Mouse (Mus musculus): Measurements from ENCODE around the gene Gjb4. TPM values are rescaled to one million over a fixed set of nuclear protein-coding genes. Genes with fewer than 3 reads are reported as not detected.

Gene Gjb4
- polyA plus RNA-seq, 1 experiment from 2014 or later = 0.10 TPM

- Histone ChIP-seq H3K9me3 (ENCODE audit: control insufficient read depth, low read length) (no peaks in the 10 kb centered on the region), H3K27me3 (ENCODE audit: control insufficient read depth, insufficient read depth, low read length) (peaks cover 25% of the 10 kb centered on the region), H3K4me3 (ENCODE audit: low read depth, low read length) (no peak overlapping the region), H3K9ac (ENCODE audit: low read length) (no peak overlapping the region), H3K36me3 (ENCODE audit: control insufficient read depth, insufficient read depth, low read length) (no peaks in the 10 kb centered on the region), H3K4me1 (ENCODE audit: control insufficient read depth, insufficient read depth, low read length) (peaks cover 10% of the 10 kb centered on the region), H3K27ac (ENCODE audit: low read depth, low read length) (no peak overlapping the region), H3K4me2 (no peak overlapping the region)
- DNase-seq (ENCODE audit: low spot score, missing footprints) (no peak), ATAC-seq (ENCODE audit: low FRiP score) (no peak)
- 26% methylated on average over 13 of the region's 13 CpGs for WGBS
Measured at GRCm38 (mm10) chr4:127331171-127331570, 22.7 kb downstream of the Gjb4 start.

- H3K4me3 ChIP-seq (ENCODE audit: low read depth, low read length) = peak within 1 kb of the TSS; percentile 9; the same call in 1 of the 2 replicates
- ATAC-seq (ENCODE audit: low FRiP score) = peak; percentile 44
- H3K4me2 ChIP-seq = peak within 1 kb of the TSS; percentile 25
- H3K4me1 ChIP-seq (ENCODE audit: control insufficient read depth, insufficient read depth, low read length) = peaks cover 10% of the 10 kb centered on the region
- no peaks in the 10 kb centered on the region for H3K9me3 ChIP-seq (ENCODE audit: control insufficient read depth, low read length)
- H3K27ac ChIP-seq (ENCODE audit: low read depth, low read length) = no peak within 1 kb of the TSS
- 2% methylated on average over 49 of the region's 49 CpGs for WGBS
- peak; percentile 89 for DNase-seq (ENCODE audit: low spot score, missing footprints)
- H3K36me3 ChIP-seq (ENCODE audit: control insufficient read depth, insufficient read depth, low read length) = no peaks in the 10 kb centered on the region
- peaks cover 25% of the 10 kb centered on the region for H3K27me3 ChIP-seq (ENCODE audit: control insufficient read depth, insufficient read depth, low read length)
- no peak within 1 kb of the TSS for H3K9ac ChIP-seq (ENCODE audit: low read length)
Measured at GRCm38 (mm10) chr4:127330181-127331100, 23.4 kb downstream of the Gjb4 start, which contains the start of gene Gjb3. Gjb3 (minus strand) TSS chr4:127330844.

GRCm38 (mm10) chr4:127329751-127330150, 24.1 kb downstream of the Gjb4 start:
- WGBS = 3% methylated on average over 13 of the region's 13 CpGs
- Histone ChIP-seq H3K9me3 (ENCODE audit: control insufficient read depth, low read length) (no peaks in the 10 kb centered on the region), H3K4me1 (ENCODE audit: control insufficient read depth, insufficient read depth, low read length) (peaks cover 10% of the 10 kb centered on the region), H3K9ac (ENCODE audit: low read length) (no peak overlapping the region), H3K36me3 (ENCODE audit: control insufficient read depth, insufficient read depth, low read length) (no peaks in the 10 kb centered on the region), H3K27me3 (ENCODE audit: control insufficient read depth, insufficient read depth, low read length) (peaks cover 25% of the 10 kb centered on the region), H3K4me2 (peak overlapping the region; percentile 25; the same call in 1 of the 2 replicates), H3K27ac (ENCODE audit: low read depth, low read length) (no peak overlapping the region), H3K4me3 (ENCODE audit: low read depth, low read length) (no peak overlapping the region)
- no peak for DNase-seq (ENCODE audit: low spot score, missing footprints)
- ATAC-seq (ENCODE audit: low FRiP score) = no peak

GRCm38 (mm10) chr4:127329046-127329445, 24.8 kb downstream of the Gjb4 start:
- Histone ChIP-seq H3K36me3 (ENCODE audit: control insufficient read depth, insufficient read depth, low read length) (no peaks in the 10 kb centered on the region), H3K27ac (ENCODE audit: low read depth, low read length) (no peak overlapping the region), H3K9ac (ENCODE audit: low read length) (no peak overlapping the region), H3K27me3 (ENCODE audit: control insufficient read depth, insufficient read depth, low read length) (peaks cover 25% of the 10 kb centered on the region), H3K9me3 (ENCODE audit: control insufficient read depth, low read length) (no peaks in the 10 kb centered on the region), H3K4me1 (ENCODE audit: control insufficient read depth, insufficient read depth, low read length) (peaks cover 10% of the 10 kb centered on the region), H3K4me2 (no peak overlapping the region), H3K4me3 (ENCODE audit: low read depth, low read length) (no peak overlapping the region)
- ATAC-seq (ENCODE audit: low FRiP score) (no peak), DNase-seq (ENCODE audit: low spot score, missing footprints) (no peak)
- WGBS = 18% methylated on average over 3 of the region's 3 CpGs

GRCm38 (mm10) chr4:127328378-127328777, 25.5 kb downstream of the Gjb4 start:
- Histone ChIP-seq H3K9me3 (ENCODE audit: control insufficient read depth, low read length) (no peaks in the 10 kb centered on the region), H3K27ac (ENCODE audit: low read depth, low read length) (no peak overlapping the region), H3K4me3 (ENCODE audit: low read depth, low read length) (no peak overlapping the region), H3K27me3 (ENCODE audit: control insufficient read depth, insufficient read depth, low read length) (peaks cover 25% of the 10 kb centered on the region), H3K4me1 (ENCODE audit: control insufficient read depth, insufficient read depth, low read length) (peaks cover 10% of the 10 kb centered on the region), H3K4me2 (no peak overlapping the region), H3K36me3 (ENCODE audit: control insufficient read depth, insufficient read depth, low read length) (no peaks in the 10 kb centered on the region), H3K9ac (ENCODE audit: low read length) (no peak overlapping the region)
- WGBS = 75% methylated on average over 7 of the region's 7 CpGs
- ATAC-seq (ENCODE audit: low FRiP score) = no peak
- no peak for DNase-seq (ENCODE audit: low spot score, missing footprints)

GRCm38 (mm10) chr4:127327749-127328148, 26.1 kb downstream of the Gjb4 start:
- ATAC-seq (ENCODE audit: low FRiP score) (no peak), DNase-seq (ENCODE audit: low spot score, missing footprints) (no peak)
- Histone ChIP-seq H3K4me3 (ENCODE audit: low read depth, low read length) (no peak overlapping the region), H3K4me2 (no peak overlapping the region), H3K9ac (ENCODE audit: low read length) (no peak overlapping the region), H3K9me3 (ENCODE audit: control insufficient read depth, low read length) (no peaks in the 10 kb centered on the region), H3K27ac (ENCODE audit: low read depth, low read length) (no peak overlapping the region), H3K36me3 (ENCODE audit: control insufficient read depth, insufficient read depth, low read length) (no peaks in the 10 kb centered on the region), H3K27me3 (ENCODE audit: control insufficient read depth, insufficient read depth, low read length) (peaks cover 25% of the 10 kb centered on the region), H3K4me1 (ENCODE audit: control insufficient read depth, insufficient read depth, low read length) (peaks cover 10% of the 10 kb centered on the region)
- WGBS = 77% methylated on average over 6 of the region's 6 CpGs

GRCm38 (mm10) chr4:127327258-127327657, 26.6 kb downstream of the Gjb4 start:
- Histone ChIP-seq H3K4me1 (ENCODE audit: control insufficient read depth, insufficient read depth, low read length) (peaks cover 10% of the 10 kb centered on the region), H3K4me2 (no peak overlapping the region), H3K27me3 (ENCODE audit: control insufficient read depth, insufficient read depth, low read length) (peaks cover 25% of the 10 kb centered on the region), H3K27ac (ENCODE audit: low read depth, low read length) (no peak overlapping the region), H3K36me3 (ENCODE audit: control insufficient read depth, insufficient read depth, low read length) (no peaks in the 10 kb centered on the region), H3K4me3 (ENCODE audit: low read depth, low read length) (no peak overlapping the region), H3K9me3 (ENCODE audit: control insufficient read depth, low read length) (no peaks in the 10 kb centered on the region), H3K9ac (ENCODE audit: low read length) (no peak overlapping the region)
- 72% methylated on average over 7 of the region's 7 CpGs for WGBS
- no peak for ATAC-seq (ENCODE audit: low FRiP score)
- no peak for DNase-seq (ENCODE audit: low spot score, missing footprints)

GRCm38 (mm10) chr4:127325276-127325675, 28.6 kb downstream of the Gjb4 start:
- Histone ChIP-seq H3K27ac (ENCODE audit: low read depth, low read length) (no peak overlapping the region), H3K36me3 (ENCODE audit: control insufficient read depth, insufficient read depth, low read length) (no peaks in the 10 kb centered on the region), H3K4me2 (no peak overlapping the region), H3K4me3 (ENCODE audit: low read depth, low read length) (no peak overlapping the region), H3K4me1 (ENCODE audit: control insufficient read depth, insufficient read depth, low read length) (peaks cover 3% of the 10 kb centered on the region), H3K27me3 (ENCODE audit: control insufficient read depth, insufficient read depth, low read length) (peaks cover 7% of the 10 kb centered on the region), H3K9ac (ENCODE audit: low read length) (no peak overlapping the region), H3K9me3 (ENCODE audit: control insufficient read depth, low read length) (no peaks in the 10 kb centered on the region)
- WGBS = 87% methylated on average over 5 of the region's 5 CpGs
- ATAC-seq (ENCODE audit: low FRiP score) (no peak), DNase-seq (ENCODE audit: low spot score, missing footprints) (no peak)

- 7% methylated on average over 6 of the region's 6 CpGs for WGBS
- H3K27ac ChIP-seq (ENCODE audit: low read depth, low read length) = no peak overlapping the region
- peak; percentile 100 for DNase-seq (ENCODE audit: low spot score, missing footprints)
- ATAC-seq (ENCODE audit: low FRiP score) = peak; percentile 55; the same call in 1 of the 2 replicates
- no peaks in the 10 kb centered on the region for H3K36me3 ChIP-seq (ENCODE audit: control insufficient read depth, insufficient read depth, low read length)
- H3K9ac ChIP-seq (ENCODE audit: low read length) = no peak overlapping the region
- no peak overlapping the region for H3K4me3 ChIP-seq (ENCODE audit: low read depth, low read length)
- peaks cover 2% of the 10 kb centered on the region for H3K27me3 ChIP-seq (ENCODE audit: control insufficient read depth, insufficient read depth, low read length)
- H3K9me3 ChIP-seq (ENCODE audit: control insufficient read depth, low read length) = no peaks in the 10 kb centered on the region
- peaks cover 2% of the 10 kb centered on the region; the same call in 1 of the 2 replicates for H3K4me1 ChIP-seq (ENCODE audit: control insufficient read depth, insufficient read depth, low read length)
- no peak overlapping the region for H3K4me2 ChIP-seq
Measured at GRCm38 (mm10) chr4:127324759-127325158, 29.1 kb downstream of the Gjb4 start.

Data from midbrain, embryonic 11.5 days (tissue).